Comparison of ENCODE assay signal across 12 mouse cellular contexts in the genomic region with DNA sequence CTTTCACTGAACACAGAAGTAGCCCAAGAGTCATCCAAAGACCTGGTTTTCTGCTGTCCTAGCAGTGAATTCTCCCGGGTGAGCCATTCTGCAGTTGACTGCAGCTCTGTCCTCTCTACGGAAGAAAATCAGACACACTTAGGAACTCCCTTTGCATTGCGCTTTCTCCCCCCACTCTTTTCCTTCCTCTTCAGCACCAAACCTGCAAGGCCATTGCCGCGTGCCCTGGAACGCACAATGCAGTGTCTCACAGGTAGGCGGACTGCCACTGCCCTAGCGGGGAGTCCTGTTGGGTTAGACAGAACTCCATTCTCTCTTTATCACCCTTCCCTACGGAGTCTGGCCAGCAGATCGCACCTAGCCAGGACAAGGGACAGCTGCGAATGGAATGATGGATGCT. TPM values are rescaled to one million over a fixed set of nuclear protein-coding genes. Genes with fewer than 3 reads are reported as not detected.
"Had no signal": no experiment of that assay in that cellular context is flagged by ENCODE, and none has a peak within 500 bp of the region (broad histone marks: within the 10 kb centered on the region; RNA-seq: fewer than 3 reads in every experiment).

No protein-coding gene starts in this region.

- H3K9me3 ChIP-seq: limb, embryonic 13.5 days; stomach, embryonic 15.5 days had no signal

- H3K4me3 ChIP-seq: layer of hippocampus, adult 2 months; limb, embryonic 13.5 days; stomach, embryonic 15.5 days had no signal

- ATAC-seq: midbrain, embryonic 16.5 days had no signal

- H3K27me3 ChIP-seq: limb, embryonic 13.5 days; stomach, embryonic 15.5 days had no signal

- H3K36me3 ChIP-seq: limb, embryonic 13.5 days; stomach, embryonic 15.5 days had no signal

- H3K9ac ChIP-seq: limb, embryonic 13.5 days; liver, embryonic 14.5 days; stomach, embryonic 15.5 days had no signal

- H3K27ac ChIP-seq: kidney, postnatal 0 days; layer of hippocampus, adult 2 months; limb, embryonic 13.5 days; liver, embryonic 14.5 days; stomach, embryonic 15.5 days had no signal

- H3K4me2 ChIP-seq: limb, embryonic 13.5 days; stomach, embryonic 15.5 days had no signal

- DNase-seq: kidney, adult 8-10 months; left cerebral cortex, postnatal 4 days; lung, adult 18-20 months; right cerebral cortex, postnatal 14 days; thymus, postnatal 4 days had no signal

- H3K4me1 ChIP-seq: limb, embryonic 13.5 days; stomach, embryonic 15.5 days had no signal

RNA-seq across cellular contexts. Expression of a gene that starts 21.2 kb away (rescaled TPM):
- total RNA-seq: liver, adult 2 months had no signal
- polyA plus RNA-seq: liver, adult 2 months; liver, embryonic 14.5 days had no signal
